Mouse (Mus musculus) megakaryocyte progenitor cell, adult 5-6 weeks (primary cell): ENCODE results near the gene Il1rap. TPM values are rescaled to one million over a fixed set of nuclear protein-coding genes. Genes with fewer than 3 reads are reported as not detected.

ENCODE experiments used
- ATAC-seq: replicated peaks from 2 replicates; pipeline ENCODE4 v1.8.0; 2016; ENCODE audit warnings: mild to moderate bottlenecking, moderate TSS enrichment, inconsistent platforms; ENCODE audit not compliant: poor library complexity
- total RNA-seq, 2 experiments: library from RNA; stranded (forward) in 1 of 2; stranded (reverse) in 1 of 2; fragments of 157-497, 149-512 nt in 1 of 2; fragments of 200-1000 nt in 1 of 2; gene quantifications; 2 replicates each; pipeline versions ENCODE4 v1.2.3 to v1.2.4; 2015 to 2017

Gene Il1rap
- total RNA-seq, 2 experiments from 2014 or later, result 18.0 to 24.3 TPM

DNA sequence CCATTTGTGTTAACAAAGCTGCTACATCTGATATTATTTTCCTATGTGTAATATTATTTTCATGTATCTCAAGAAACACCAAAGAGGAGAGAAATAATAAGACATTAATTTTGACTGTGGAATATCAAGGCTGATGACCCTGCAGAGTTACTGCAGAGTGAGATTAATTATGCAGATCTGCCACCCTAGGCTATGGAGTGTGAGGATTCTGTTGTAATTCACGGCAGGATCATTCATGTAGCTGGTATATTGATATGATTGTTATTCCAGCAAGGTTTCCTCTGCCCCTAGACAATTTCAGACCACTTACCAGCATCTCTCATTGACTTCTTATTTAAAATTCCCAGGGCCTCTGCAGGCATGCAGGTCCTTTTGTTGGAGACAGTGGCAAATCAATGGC is 29.0 kb downstream of the Il1rap start:
- no peak for ATAC-seq

DNA sequence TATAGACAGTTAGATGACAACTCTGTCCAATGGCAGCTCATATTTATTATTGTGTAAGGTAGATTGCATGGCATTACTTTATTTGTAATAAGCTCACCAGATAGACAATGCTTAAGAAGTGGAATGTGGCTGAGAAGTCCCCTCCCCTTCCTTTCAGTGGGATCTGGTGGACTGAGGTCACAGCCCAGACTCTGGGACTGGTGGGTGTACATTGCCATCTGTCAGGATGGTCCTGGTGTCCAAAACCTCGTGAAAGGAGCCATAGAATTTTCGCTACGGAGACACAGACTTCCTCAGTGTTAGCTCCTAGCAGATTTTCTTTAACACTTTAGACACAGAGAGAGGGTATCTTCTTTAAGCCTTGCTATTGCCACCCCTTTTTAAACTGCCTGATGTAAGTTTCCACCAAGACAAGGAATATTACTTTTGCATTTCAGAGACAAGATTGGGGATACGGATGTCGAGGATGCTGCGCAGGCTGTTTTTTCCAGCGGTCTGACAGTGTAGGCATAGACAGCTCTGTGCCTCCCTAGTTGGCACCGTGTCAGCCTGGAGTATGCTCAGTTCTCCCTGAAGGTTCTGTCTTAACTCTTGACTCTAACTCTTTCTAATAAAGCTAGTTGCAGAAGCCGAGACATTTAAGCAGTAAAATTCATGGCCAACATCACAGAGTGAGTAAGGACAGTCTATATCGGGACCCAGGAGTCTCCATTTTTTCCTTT is 31.2 kb downstream of the Il1rap start:
- no peak for ATAC-seq

DNA sequence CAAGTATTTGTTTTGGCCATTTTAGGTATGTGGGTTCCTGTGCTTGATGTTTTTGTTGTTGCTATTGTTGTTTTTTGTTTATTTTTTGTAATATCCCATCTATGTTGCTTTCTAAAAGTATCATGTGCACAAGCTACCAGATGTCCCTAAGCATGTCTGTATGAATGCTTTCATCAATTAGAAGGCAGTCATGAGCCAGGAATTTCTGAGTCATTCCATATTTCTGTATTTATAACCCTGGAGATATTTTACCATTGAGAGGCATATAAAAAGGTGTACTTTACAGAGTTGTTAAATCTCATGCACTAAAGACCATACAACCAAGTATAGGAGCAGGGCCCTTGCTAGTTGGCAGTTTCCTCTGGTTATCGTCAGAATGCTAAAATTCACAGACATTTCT is 41.6 kb downstream of the Il1rap start:
- no peak for ATAC-seq

DNA sequence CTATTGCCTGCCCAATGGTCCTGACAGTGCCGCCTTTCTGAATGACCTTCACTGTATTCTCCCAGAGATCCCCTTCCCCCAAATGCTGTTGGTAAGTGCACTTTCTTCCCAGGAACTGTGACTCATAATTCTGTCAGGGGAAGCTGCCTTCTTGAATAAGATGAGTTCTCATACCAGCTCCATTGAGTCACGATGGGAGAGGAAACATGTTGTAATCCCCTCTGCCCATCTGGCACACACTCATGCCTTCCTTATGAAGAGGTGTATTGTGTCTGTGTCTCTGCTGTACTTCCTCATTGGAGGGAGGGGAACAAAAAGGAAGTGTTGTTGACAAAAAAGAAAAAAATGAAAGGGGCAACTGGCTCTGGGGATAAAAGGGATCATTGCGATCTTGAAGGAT is 44.6 kb downstream of the Il1rap start:
- ATAC-seq, result peak; percentile 100

DNA sequence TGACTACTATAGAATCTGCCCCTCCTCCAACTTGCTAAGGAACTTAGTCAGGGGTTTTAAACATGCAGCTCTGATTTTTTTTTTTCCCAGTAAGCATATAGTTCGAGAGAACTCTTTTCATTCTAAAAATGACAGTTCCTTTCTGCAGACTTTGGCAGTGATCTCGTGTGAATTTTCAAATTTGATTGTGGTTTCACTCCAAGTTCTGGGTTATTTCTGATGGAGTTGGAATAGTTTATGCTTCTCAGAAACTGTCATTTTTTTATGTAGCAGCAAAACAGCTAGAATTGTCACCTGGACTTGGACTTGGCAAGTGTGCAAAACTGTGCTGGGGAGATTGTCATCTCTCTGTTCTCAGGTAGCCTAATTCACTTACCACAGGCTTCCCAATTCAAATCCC is 53.3 kb downstream of the Il1rap start:
- no peak for ATAC-seq

DNA sequence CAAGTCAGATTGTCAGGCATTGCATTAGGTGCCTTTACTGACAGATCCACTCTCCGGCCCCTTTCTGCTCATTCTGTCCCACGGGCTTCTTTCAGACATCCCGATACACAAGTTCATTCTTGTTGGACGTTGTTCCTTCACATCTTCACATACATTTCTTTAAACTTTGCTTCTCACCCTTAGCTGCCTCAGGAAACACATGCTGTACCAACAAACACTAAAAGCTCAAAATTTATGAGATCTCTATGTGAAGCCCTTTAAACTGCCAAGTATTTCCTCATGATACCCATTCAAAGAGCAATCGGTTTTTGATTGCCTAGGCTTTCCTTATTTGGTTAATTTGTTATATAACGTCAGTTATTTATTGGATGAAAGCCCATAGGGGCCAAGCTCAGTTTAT is 61.6 kb downstream of the Il1rap start:
- no peak for ATAC-seq

DNA sequence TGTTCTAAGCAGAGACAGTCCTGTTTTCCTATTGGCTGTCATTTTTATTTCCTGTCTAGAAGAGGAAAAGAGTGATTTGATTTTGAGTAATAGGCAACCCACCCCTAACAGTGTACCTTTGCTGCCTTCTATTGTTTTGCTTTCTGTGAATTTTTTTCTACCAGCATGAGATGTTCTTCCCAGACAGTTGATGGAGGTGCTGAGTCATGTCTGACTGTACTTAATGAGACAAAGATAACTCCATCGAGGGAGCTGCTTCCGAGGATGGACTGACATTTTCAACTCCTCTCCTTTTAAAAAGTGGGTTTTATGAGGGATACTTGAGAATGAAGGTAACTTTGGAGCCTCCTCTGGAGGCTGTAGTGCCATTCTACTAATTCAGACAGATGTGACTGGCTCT is 64.6 kb downstream of the Il1rap start:
- ATAC-seq, result no peak

DNA sequence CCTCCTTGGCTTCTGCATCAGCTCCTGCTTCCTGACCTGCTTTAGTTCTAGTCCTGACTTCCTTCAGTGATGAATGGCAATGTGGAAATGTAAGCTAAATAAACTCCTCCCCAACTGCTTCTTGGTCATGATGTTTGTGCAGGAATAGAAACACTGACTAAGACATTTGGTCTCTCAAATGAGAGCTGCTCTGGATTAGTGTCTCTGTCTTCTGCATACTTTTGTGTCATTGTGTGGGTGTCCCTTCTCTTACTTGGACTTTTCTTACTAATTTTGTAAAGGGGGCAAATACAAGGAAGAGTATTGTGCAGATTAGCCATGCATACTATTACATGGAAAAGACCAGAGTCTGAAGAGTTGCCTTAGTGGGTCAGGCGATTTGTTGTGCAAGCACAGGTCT is 65.5 kb downstream of the Il1rap start:
- no peak for ATAC-seq

DNA sequence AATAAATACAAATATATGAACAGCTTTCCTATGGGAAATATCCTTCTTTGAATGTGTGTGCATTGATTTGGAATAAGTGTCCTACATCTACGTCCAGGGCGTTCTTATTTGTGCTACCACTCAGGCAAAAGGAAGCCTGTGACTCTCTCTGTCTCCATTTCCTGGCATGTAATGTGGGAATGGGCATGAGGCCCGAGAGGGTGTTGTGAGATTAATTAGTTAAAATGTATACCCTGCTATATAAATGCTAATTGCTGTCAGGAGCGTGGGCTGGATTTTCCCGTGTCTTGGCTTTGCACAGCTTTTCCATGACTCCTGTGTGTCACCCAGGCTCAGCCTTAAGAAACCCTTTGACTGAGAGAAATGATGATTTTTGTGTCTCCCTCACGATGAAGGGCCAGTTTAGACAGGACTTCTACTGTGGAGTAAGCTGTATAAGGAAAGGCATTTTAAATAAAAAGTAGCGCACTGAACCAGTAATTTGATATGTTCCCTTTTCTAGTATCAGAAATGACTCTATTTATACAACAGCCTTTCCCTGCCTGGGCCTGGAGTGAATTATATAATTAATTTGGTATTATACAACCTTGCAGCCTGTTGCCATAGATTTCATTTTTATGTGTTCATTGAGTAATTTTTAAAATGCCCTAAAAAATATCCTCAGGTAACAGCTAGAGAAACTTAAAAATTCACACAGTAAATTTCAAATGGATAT is 81.4 kb downstream of the Il1rap start:
- no peak for ATAC-seq

DNA sequence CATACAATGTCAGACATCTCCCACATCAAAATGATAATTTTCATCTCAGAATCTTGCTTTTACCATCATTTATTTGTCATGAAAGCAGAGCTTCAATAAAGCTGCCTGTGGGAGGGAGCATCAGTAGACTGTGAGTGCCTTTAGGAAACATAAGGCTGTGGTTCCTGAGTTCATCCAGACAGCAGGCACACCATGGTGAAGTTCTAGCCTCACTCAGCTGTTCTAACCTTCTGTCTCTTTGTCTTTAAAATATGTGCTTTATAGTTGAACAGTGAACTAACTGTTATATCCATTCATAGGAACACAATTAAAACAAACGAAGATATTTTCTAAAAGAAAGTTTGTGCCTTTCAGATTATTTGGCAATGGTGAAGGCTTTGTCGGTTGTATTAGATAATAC is 84.9 kb downstream of the Il1rap start:
- no peak for ATAC-seq

DNA sequence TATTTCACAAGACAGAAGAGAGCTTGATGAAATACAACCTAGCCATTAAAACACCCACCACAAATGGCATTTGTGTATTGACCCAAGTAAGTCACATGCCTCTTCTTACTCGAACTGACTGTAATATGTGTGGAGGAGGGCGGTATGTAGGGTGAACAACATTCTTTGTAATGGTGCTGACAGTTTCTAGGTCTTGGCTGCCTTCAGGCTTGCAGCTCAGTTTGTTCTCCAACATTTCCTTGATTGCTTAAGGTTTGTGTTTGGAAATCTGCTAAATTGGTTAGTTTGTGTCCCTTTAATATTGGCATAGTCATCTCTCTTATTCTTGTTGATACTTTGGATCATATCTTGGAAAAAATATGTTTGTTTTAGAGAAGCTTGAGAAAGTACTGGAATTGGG is 87.6 kb downstream of the Il1rap start:
- 0 out of 2 replicates have a peak, but pooled peaks have one; percentile 23 for ATAC-seq

DNA sequence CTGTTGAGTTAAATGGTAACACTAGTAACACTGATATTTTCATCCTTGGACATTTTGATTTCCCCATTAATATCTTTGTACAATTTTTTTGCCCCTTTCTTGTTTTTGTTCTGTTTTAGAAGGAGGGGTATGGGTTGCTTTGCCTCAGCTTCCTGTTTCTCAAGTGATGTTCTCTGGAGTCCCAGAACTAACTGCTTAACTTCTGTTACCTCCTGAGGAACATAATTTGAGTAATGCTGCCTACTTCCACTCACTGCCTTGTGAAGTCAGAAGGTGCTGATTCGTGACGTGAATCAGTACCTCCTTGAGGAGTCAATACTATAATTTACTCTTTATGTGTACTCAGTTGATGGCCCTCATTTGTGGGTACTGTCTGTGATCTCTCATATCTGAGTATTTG is 98.9 kb downstream of the Il1rap start:
- peak; percentile 50; the same call in 1 of the 2 replicates for ATAC-seq

DNA sequence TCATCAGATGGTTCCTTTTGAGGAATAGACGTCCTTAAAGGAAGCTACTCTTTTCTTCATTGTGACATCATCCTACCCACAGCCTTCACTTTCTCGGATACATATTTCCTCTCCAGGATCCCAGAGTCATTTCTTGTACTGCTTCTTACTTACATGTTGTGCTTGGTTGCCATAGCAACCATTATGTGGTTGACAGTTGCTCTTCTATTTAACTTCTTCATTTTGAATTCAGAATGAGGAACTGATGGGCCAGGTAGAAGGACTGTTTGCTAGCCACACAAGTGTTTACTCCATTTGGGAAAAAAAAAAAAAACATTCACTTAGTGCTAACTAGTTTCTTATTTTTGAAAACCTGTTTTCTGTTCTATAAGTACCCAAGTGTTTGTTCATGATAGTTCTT is 108.3 kb downstream of the Il1rap start:
- ATAC-seq, result peak; percentile 91

DNA sequence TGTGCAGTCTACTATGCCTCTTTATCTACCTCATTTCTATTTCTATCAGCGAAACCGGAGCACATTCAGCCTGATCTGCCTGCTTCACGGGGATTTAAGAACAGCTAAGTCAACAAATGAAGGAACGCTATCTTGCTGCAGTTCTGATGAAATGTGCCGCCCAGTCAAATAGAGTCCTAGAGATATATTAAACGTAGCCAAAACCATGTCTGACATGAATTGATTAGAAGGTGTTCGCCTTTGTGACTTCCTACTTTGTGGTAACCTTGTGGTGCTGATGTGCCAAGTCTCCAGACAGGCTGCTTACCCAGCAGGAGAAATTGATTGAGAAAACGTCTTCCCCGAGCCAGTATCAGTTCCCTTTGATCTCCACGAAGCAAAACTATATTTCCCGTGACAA is 109.8 kb downstream of the Il1rap start:
- ATAC-seq, result peak; percentile 81

DNA sequence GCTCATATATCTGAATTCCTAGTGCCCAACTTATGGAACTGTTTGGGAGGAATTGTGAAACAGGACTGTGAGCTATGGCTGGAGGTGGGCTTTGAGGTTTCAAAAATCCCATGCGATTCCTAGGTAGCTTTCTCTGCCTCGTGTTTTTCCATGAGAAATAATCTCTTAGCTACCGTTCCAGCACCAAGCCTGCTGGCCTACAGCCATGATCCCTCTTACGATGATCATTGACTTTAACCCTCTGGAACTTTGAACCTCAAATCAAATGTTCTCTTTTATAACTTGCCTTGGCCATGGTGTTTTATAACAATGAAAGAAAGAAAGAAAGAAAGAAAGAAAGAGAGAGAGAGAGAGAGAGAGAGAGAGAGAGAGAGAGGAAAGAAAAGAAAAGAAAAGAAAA is 116.6 kb downstream of the Il1rap start:
- no peak for ATAC-seq

DNA sequence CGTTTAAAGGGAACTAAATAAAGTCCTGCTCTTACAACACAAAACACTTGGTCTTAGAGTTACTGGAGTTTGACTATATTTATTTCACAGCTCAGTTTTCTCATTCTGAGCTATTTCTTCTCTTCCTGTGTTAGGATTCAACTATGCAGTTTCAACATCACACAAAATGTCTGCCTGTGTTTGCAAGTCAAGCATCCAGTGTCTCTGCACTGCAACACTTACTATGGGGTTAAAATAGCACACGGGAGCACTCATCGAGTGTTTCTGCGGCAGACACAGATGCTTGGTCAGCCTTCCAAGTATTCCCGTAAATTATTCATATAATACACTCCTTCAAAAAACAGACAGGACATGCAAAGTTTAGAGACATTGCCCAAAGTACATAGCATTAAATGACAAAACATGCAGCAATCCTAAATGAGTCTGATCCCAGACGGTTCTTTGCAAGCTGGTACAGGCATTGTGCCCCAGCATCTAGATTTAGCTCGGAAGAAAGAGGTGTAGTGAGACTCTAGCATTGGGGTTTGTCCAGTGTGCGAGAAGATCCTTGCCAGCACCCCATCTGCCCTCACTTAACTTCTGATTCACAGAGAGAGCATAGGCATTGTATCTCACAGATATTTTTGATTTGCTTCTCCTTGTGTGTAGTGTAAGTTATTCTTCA is 119.1 kb downstream of the Il1rap start:
- no peak for ATAC-seq

DNA sequence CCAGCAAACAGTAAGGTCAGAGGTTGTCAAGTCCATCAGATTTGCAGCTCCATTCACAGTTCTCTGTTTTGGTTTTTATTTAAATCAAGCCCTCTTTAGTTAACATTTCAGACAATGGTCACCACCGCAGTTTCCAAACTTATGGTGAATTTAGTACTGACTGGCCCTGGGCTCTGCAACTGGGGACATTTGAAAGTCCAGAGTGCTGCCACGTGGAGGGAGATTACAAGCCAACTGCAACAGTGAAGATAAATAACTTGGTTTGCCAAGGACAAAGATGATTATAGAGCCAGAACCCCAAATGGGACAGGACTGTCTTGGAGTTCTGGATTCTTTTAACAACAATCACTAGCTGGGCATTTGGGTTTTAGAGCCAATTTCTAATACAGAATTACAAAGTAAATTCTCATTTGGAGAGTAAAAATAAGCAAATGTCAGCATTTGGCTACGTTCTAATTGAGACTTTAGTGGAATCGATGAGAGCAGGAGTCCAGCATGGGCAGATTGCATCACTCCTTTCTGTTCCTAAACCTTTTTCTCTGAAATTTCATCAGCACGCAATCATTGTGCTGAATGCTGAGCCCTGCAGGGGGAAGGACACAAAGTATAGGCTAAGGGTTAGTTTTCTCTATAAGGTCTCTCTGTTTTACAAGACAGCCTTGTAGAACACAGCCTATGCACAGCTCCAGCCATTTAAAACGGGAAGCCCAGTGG is 124.3 kb downstream of the Il1rap start:
- ATAC-seq, result no peak

DNA sequence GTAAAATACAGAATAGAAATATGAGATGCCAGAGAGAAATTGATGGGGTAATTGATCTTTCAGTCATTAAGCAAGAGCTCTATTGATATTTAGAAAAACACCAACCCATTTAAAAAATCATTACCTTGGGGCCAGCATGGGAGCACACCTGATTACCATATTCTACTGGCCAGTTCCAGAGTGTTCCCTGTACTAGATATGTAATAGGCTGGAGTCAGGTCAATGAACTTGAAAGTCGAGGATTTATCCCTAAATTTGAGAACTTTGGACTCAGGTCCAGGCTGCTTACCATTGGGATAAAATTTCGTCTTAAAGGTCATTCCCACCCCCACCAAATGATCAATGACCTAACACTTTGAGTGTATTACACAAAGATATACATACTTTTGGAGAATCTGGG is 125.0 kb downstream of the Il1rap start:
- no peak for ATAC-seq

DNA sequence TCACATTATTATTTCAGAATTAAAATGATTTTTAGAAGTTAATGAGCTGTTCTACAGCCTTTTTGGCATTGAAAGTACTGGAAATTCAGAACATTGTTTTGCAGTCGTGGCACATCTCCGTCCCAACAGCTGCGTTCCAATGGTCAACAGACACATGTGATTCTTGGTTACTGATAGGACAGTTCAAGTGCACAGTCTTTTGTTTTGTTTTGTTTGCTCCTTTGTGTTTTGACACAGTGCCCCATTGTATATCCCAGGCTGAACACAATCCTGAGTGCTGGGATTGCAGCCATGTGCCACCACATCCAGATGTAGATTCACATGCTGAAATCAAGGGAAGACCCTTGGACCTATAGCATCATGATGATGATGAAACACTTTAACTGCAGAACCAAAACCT is 129.4 kb downstream of the Il1rap start:
- ATAC-seq, result no peak

DNA sequence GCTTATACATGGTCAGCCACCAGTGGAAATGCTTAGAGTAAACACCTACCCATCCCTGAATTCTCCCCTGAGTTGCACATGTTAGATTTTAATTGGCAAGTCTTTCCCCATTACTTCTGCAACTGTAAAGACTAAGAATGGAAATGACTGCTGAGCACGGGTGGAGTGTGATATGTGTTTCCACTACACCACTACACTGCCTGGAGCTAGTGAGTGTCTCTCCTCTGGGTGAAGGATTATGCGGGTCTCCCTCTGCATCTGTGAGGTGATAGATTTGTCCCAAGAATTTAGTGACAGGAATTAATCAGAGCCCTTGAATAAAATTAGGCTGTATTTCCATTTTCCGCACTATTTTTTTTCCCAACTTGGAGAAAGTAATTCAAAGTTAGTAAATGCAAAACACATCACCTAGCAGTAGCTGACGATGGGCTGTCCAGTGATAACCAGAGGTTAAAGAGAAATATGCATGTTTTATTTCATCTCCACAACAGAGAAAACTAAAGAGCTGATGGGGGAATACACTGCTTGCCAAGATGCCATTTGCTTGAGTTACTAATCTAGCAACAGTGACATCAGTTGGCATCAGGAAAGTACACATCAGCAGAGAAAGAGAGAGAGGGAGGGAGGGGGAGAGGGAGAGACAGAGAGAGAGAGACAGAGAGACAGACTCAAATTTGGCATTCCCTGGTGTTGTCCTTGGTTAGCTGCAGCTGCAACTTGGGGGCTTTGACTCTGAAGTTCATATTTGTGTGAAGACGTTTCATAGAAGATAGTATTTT is 132.2 kb downstream of the Il1rap start:
- ATAC-seq, result no peak

DNA sequence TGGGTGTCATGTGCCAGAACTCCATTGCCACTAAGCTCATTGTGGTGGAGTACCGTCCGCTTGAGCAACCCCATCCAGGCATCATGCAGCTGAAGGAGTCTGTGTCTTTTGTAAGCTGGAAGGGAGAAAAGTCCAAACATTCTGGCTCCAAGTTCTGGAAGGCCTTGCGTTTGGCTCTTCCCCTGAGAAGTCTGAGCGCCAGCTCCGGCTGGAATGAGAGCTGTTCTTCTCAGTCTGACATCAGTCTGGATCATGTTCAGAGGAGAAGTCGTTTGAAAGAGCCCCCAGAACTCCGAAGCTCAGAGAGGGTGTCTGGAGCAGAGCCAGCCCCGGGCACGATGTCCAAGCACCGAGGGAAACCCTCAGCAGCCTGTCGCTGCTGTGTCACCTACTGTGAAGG is 141.0 kb downstream of the Il1rap start:
- no peak for ATAC-seq
